Mouse (Mus musculus) intestine, postnatal 0 days (tissue): ENCODE measurements around the gene Ppm1h. TPM values are rescaled to one million over a fixed set of nuclear protein-coding genes. Genes with fewer than 3 reads are reported as not detected.

Experiments used
- ATAC-seq: fragments of 200-750 bp; cut with Nextera tagmentation; 2 replicates; pipeline ENCODE4 v1.8.0; 2017; ENCODE audit warnings: mild to moderate bottlenecking, moderate TSS enrichment, moderate library complexity
- H3K27ac ChIP-seq: fragments of 300-500 bp; sonication (generic); 2 replicates; pipeline ENCODE4 v1.5.1; 2014; ENCODE audit warnings: mild to moderate bottlenecking, low read depth, low read length, moderate library complexity
- H3K27me3 ChIP-seq: fragments of 300-500 bp; sonication (generic); replicated peaks from 2 replicates; pipeline ENCODE4 v1.6.1; 2014; ENCODE audit warnings: low read length, mixed read lengths; ENCODE audit not compliant: control insufficient read depth, insufficient read depth
- H3K36me3 ChIP-seq: fragments of 300-500 bp; sonication (generic); 2 replicates; pipeline ENCODE4 v1.6.1; 2014; ENCODE audit warnings: mild to moderate bottlenecking, moderate library complexity; ENCODE audit not compliant: control insufficient read depth, insufficient read depth
- H3K4me1 ChIP-seq: fragments of 300-500 bp; sonication (generic); replicated peaks from 2 replicates; pipeline ENCODE4 v1.6.1; 2014; ENCODE audit warnings: antibody characterized with exemption, low read length, mixed read lengths; ENCODE audit not compliant: control insufficient read depth, insufficient read depth
- H3K4me2 ChIP-seq: fragments of 300-500 bp; sonication (generic); replicated peaks from 2 replicates; pipeline ENCODE4 v1.6.1; 2014; ENCODE audit warnings: low read depth, mild to moderate bottlenecking, moderate library complexity
- H3K4me3 ChIP-seq: fragments of 300-500 bp; sonication (generic); 2 replicates; pipeline ENCODE4 v1.5.1; 2014; ENCODE audit warnings: low read depth, low read length
- H3K9ac ChIP-seq: fragments of 300-500 bp; sonication (generic); 2 replicates; pipeline ENCODE4 v1.6.1; 2014; ENCODE audit warnings: mild to moderate bottlenecking, low read depth, low read length
- H3K9me3 ChIP-seq: fragments of 300-500 bp; sonication (generic); 2 replicates; pipeline ENCODE4 v1.6.1; 2016; ENCODE audit warnings: mixed run types; ENCODE audit not compliant: control insufficient read depth
- CTCF ChIP-seq: sonication (generic); IDR thresholded peaks from 2 replicates; pipeline ENCODE4 v1.5.1; 2016; ENCODE audit warnings: low read depth, mild to moderate bottlenecking, control low read depth, antibody characterized with exemption, moderate library complexity
- WGBS: fragments of 180-500 bp; shearing (Covaris S2); extraction: QIAGEN DNeasy Blood & Tissue Kit; methylation state at CpG from one replicate; pipeline ENCODE4 v1.1.7; 2014; 5-methylcytosine and 5-hydroxymethylcytosine counted together
- polyA plus RNA-seq: library from polyadenylated mRNA; unstranded; fragments of >200 nt; fragmentation: Nextera tagmentation; extraction: Ambion mirVana; gene quantifications from 2 replicates; pipeline ENCODE4 v1.2.1, GENCODE M21; 2015

Gene Ppm1h
- polyA plus RNA-seq, 1 experiment from 2014 or later = 17.9 TPM

DNA sequence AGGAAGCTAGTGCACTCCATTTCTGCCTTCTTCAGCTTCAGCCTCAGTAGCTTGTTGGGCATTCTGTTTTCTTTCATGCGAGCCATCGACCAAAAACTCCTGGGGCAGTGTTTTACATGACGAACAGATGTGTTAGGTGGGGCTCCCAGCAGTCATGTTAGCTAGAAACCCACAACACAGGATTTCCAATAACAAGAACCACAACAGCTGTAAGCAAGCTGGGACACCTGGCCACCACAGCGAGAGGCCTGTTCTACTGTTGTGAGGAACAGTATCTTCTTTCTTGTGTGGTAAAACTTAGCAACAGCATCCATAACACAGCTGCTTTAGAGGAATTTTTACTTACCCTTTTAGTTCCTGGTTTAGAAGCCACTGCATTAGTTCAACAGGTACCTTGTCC, 79.8 kb downstream of the Ppm1h start:
- no peak overlapping the region for H3K4me2 ChIP-seq
- no peak overlapping the region for H3K4me3 ChIP-seq
- no peak for ATAC-seq
- no peaks in the 10 kb centered on the region for H3K9me3 ChIP-seq
- no peak overlapping the region for H3K9ac ChIP-seq
- 74% methylated on average over 4 of the region's 4 CpGs for WGBS
- no peaks in the 10 kb centered on the region for H3K27me3 ChIP-seq
- no peak overlapping the region for H3K27ac ChIP-seq
- H3K36me3 ChIP-seq = no peaks in the 10 kb centered on the region
- H3K4me1 ChIP-seq = no peaks in the 10 kb centered on the region
- no peak for TF ChIP-seq CTCF

- no peaks in the 10 kb centered on the region for H3K27me3 ChIP-seq
- no peak for TF ChIP-seq CTCF
- no peak for ATAC-seq
- no peak overlapping the region for H3K4me3 ChIP-seq
- H3K4me1 ChIP-seq = no peaks in the 10 kb centered on the region
- WGBS = 83% methylated on average over 2 of the region's 2 CpGs
- H3K36me3 ChIP-seq = no peaks in the 10 kb centered on the region
- no peak overlapping the region for H3K9ac ChIP-seq
- no peak overlapping the region for H3K27ac ChIP-seq
- no peaks in the 10 kb centered on the region for H3K9me3 ChIP-seq
- H3K4me2 ChIP-seq = no peak overlapping the region
Measured at GRCm38 (mm10) chr10:122759729-122760128, 81.2 kb downstream of the Ppm1h start.

- H3K9me3 ChIP-seq = no peaks in the 10 kb centered on the region
- H3K4me3 ChIP-seq = no peak overlapping the region
- no peak overlapping the region for H3K9ac ChIP-seq
- H3K4me1 ChIP-seq = no peaks in the 10 kb centered on the region
- no peaks in the 10 kb centered on the region for H3K36me3 ChIP-seq
- 67% methylated on average over 7 of the region's 7 CpGs for WGBS
- TF ChIP-seq CTCF = no peak
- no peaks in the 10 kb centered on the region for H3K27me3 ChIP-seq
- ATAC-seq = no peak
- no peak overlapping the region for H3K27ac ChIP-seq
- no peak overlapping the region for H3K4me2 ChIP-seq
Measured at GRCm38 (mm10) chr10:122760469-122761307, 82.1 kb downstream of the Ppm1h start.

DNA sequence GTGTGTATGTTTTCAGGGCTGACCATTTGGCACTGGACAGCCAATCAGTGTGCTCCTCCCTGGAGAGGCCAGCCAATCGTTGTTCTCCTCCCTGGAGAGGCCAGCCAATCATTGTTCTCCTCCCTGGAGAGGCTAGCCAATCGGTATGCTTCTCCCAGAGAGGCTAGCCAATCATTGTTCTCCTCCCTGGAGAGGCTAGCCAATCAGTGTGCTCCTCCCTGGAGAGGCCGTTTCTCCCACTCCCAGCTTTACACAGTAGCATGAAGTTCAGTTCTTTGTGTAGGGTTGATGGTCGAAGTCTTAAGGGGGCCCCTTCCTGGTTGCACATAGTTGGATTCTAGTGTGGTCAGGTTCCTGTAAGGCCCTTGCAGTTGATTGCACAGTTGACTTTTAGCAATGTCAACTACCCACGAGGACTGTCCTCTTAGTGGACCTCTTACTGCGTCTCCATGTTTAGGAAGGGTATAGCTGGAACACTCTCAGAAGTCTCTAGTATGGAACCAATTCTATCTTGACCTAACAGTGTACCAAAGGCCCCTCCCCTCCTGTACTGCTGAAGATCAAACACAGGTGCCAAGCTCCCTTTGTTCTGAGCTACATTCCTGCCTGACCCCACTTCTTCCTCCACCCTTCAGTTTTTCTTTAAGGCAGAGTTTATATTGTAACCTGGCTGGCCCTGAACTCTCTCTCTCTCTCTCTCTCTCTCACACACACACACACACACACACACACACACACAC, 84.4 kb downstream of the Ppm1h start:
- peak; percentile 28; the same call in 1 of the 2 replicates for ATAC-seq
- H3K36me3 ChIP-seq = no peaks in the 10 kb centered on the region; the same call in 1 of the 2 replicates
- WGBS = 81% methylated on average over 6 of the region's 6 CpGs
- TF ChIP-seq CTCF = no peak
- no peak overlapping the region for H3K9ac ChIP-seq
- H3K4me1 ChIP-seq = no peaks in the 10 kb centered on the region
- no peaks in the 10 kb centered on the region for H3K9me3 ChIP-seq
- no peak overlapping the region for H3K4me2 ChIP-seq
- H3K27me3 ChIP-seq = no peaks in the 10 kb centered on the region
- H3K27ac ChIP-seq = no peak overlapping the region
- no peak overlapping the region for H3K4me3 ChIP-seq

DNA sequence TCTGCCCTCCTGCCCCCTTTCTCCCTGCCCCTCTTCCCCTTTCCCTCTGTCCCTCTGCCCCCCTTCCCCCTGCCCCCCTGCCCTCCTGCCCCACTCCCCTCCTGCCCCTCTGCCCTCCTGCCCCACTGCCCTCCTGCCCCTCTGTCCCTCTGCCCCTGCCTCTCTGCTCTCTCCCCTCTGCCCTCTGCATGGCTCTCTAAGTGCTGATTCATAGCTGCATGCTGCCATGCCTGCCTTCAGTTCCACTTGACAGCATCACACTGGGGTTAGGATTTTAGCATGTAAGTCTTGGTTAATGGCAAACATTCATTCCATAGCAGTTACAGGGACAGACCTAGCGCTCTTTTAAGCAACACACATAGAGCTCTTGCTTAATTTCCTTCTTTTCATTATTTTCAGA, 85.0 kb downstream of the Ppm1h start:
- TF ChIP-seq CTCF = no peak
- no peak overlapping the region for H3K4me2 ChIP-seq
- H3K9me3 ChIP-seq = no peaks in the 10 kb centered on the region
- no peaks in the 10 kb centered on the region; the same call in 1 of the 2 replicates for H3K36me3 ChIP-seq
- 85% methylated on average over 1 of the region's 1 CpGs for WGBS
- H3K4me1 ChIP-seq = no peaks in the 10 kb centered on the region
- no peak for ATAC-seq
- H3K4me3 ChIP-seq = no peak overlapping the region
- no peaks in the 10 kb centered on the region for H3K27me3 ChIP-seq
- no peak overlapping the region for H3K27ac ChIP-seq
- no peak overlapping the region for H3K9ac ChIP-seq

- H3K4me1 ChIP-seq = no peaks in the 10 kb centered on the region
- no peak overlapping the region for H3K27ac ChIP-seq
- 66% methylated on average over 7 of the region's 7 CpGs for WGBS
- no peak overlapping the region for H3K4me3 ChIP-seq
- H3K9ac ChIP-seq = no peak overlapping the region
- H3K4me2 ChIP-seq = no peak overlapping the region
- H3K27me3 ChIP-seq = no peaks in the 10 kb centered on the region
- no peak for ATAC-seq
- H3K36me3 ChIP-seq = no peaks in the 10 kb centered on the region; the same call in 1 of the 2 replicates
- no peaks in the 10 kb centered on the region for H3K9me3 ChIP-seq
- TF ChIP-seq CTCF = 0 out of 2 replicates have a peak, but pooled peaks have one; percentile 4
Measured at GRCm38 (mm10) chr10:122764653-122765052, 86.1 kb downstream of the Ppm1h start.
